Mouse (Mus musculus): ENCODE results near the gene Rflnb.

DNA sequence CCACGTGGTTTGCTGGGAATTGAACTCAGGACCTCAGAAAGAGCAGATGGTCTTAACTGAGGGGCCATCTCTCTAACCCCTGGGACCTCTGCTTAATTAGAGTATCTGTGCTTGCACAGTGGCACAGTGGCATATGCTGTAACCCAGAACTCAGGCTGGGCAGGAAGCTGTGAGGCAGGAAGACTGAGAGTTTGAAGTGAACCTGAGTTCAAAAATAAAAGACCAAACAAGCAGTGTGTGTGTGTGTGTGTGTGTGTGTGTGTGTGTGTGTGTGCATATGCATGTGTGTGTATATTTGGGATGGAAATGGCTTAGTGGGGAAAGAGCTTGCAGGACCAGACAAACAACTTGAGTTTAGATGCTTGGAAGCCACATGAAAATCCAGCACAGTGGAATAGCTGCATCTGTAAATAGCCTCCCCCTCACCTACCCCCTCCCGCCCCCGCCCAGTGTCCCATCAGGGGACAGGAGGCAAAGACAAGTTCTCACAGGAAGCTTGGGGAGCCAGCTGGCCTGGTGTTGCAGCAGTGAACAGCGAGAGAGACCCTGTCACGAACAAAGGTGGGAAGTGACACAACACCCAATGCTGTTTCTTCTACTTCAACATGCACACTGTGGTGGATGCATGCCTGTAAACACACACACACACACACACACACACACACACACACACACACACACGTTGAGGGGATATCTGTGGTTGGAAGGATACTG lies 10.2 kb upstream of the Rflnb start:
- no peak for TF ChIP-seq CTCF (IDR thresholded peaks at IDR 0.05; ENCODE audit: insufficient read depth, low read length)
- no peak for TF ChIP-seq POLR2A (IDR thresholded peaks at IDR 0.05; ENCODE audit: borderline replicate concordance, extremely low read depth, low read depth, low read length)
